19 mouse cellular contexts compared by ENCODE assay signal in the genomic region with DNA sequence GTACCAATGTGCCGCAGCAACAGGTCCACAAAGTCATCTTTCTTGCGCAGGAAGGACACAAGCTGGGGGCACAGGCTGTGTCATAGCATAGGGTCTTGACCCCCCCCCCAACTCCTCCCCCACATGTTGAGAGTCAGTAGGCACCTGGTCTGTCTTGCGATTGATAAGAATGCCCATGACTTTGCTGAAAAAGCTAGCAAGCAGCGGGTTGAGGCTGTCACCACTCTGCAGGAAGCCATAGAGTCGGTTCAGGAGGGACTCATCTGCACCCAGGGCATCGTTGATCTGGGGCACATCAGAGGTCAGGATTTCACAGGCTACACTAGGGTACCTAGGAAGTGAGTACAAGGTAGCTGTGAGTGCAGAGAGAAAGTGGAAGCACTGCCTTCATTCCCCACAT. TPM values are rescaled to one million over a fixed set of nuclear protein-coding genes. Genes with fewer than 3 reads are reported as not detected.
"Had no signal": no experiment of that assay in that cellular context is flagged by ENCODE, and none has a peak within 500 bp of the region (broad histone marks: within the 10 kb centered on the region; RNA-seq: fewer than 3 reads in every experiment).

No protein-coding gene starts in this region.

- DNase-seq: kidney, adult 18-20 months; kidney, adult 9 months; kidney, postnatal 14 days; kidney, postnatal 4 days; left cerebral cortex, postnatal 4 days; lung, embryonic 14.5 days; midbrain, embryonic 14.5 days; thymus, adult 18-20 months; thymus, postnatal 14 days had no signal

- H3K27me3 ChIP-seq: limb, embryonic 12.5 days; limb, embryonic 15.5 days; neural tube, embryonic 12.5 days; neural tube, embryonic 15.5 days had no signal

- H3K4me3 ChIP-seq: limb, embryonic 12.5 days; limb, embryonic 15.5 days; midbrain, embryonic 10.5 days; neural tube, embryonic 12.5 days; neural tube, embryonic 15.5 days had no signal

- H3K4me2 ChIP-seq: limb, embryonic 12.5 days; limb, embryonic 15.5 days; lung, embryonic 14.5 days; neural tube, embryonic 12.5 days; neural tube, embryonic 15.5 days had no signal

- H3K4me1 ChIP-seq: limb, embryonic 12.5 days; limb, embryonic 15.5 days; midbrain, embryonic 10.5 days; neural tube, embryonic 12.5 days; neural tube, embryonic 15.5 days had no signal

- H3K9me3 ChIP-seq: limb, embryonic 12.5 days; limb, embryonic 15.5 days; midbrain, embryonic 10.5 days; neural tube, embryonic 12.5 days; neural tube, embryonic 15.5 days had no signal

- H3K27ac ChIP-seq: limb, embryonic 12.5 days; limb, embryonic 15.5 days; macrophage; midbrain, embryonic 10.5 days; neural tube, embryonic 12.5 days; neural tube, embryonic 15.5 days had no signal

- H3K9ac ChIP-seq: limb, embryonic 12.5 days; limb, embryonic 15.5 days; lung, embryonic 14.5 days; neural tube, embryonic 12.5 days; neural tube, embryonic 15.5 days had no signal

- ATAC-seq: intestine, embryonic 16.5 days; lung, postnatal 0 days had no signal

RNA-seq across cellular contexts. Expression of a gene that starts 39.4 kb away (rescaled TPM):
- polyA plus RNA-seq: inflammation-experienced regulatory T-cells, adult 6 months; kidney, embryonic 16.5 days; limb, embryonic 12.5 days; limb, embryonic 15.5 days; lung, embryonic 14.5 days; lung, postnatal 0 days; macrophage; midbrain, embryonic 10.5 days; neural tube, embryonic 12.5 days had no signal

RNA-seq across cellular contexts. Expression of a gene that starts 47.2 kb away (rescaled TPM):
- polyA plus RNA-seq: macrophage had no signal
